Mouse (Mus musculus): ENCODE data around the gene Chmp4b.

Gene Chmp4b

DNA sequence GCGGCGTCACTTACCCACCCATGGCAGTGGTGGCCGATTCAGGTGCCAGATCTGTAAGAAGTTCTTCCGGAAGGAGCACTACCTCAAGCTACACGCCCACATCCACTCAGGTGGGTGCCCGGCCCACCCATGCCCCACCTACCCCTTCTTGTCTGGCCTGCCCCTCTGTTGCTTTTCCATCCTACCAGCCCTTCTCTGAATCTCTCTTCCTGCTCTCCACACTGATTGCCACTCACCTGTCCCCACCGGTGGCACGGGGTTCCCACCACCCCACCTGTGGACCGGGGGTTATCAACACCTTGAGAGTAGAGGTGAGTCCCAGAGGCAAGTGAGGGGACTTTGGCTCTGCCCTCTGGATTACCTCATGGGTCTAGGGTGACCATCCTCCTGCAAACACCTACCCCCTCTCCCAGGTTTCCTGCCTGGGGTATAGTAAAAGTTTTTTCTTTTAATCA, 9.5 kb upstream of the Chmp4b start:
- no peak for DNase-seq (ENCODE audit: low spot score)

- no peak for DNase-seq (ENCODE audit: low spot score)
Measured at GRCm38 (mm10) chr2:154642712-154643385, 8.7 kb upstream of the Chmp4b start.

- no peak for DNase-seq (ENCODE audit: low spot score)
Measured at GRCm38 (mm10) chr2:154646634-154647033, 4.9 kb upstream of the Chmp4b start.

DNA sequence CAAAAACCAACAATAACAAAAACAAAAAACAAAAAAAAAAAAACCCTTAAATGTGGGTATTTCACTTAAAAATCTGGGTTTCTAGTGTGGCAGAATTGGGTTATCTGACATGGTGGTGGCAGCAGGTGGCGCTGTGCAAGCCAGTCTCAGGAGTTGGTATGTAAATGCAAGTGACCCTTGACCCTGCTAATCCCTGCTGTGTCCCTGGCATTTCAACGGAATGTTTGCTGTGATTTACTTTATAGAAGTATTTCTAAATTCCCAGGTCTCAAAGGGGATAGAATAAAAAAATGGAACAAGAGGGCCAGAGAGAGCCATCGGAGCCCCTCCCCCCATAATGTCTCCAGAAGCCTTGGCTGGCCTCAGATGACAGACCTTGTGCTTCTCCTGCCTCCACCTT, 3.4 kb upstream of the Chmp4b start:
- no peak for DNase-seq (ENCODE audit: low spot score)

DNA sequence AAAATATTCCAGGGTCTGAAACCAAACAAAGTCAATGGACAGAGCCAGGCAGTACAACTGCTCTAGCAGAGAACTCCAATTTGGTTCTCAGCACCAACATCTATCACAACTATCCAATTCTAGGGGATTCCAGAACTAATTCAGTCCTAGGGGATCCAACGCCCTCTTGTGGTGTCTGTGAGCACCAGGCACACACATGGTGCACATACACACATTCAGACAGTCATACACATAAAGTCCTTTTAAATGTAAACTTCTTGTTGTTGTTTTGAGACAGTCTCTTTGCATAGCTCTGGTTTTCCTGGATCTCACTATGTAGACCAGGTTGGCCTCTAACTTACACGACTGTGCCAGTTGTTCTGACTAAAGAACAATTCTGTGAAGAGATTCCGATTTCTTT, 1.1 kb upstream of the Chmp4b start:
- DNase-seq (ENCODE audit: low spot score), result no peak

- DNase-seq (ENCODE audit: low spot score), result no peak
Measured at GRCm38 (mm10) chr2:154654976-154655375, 3.5 kb downstream of the Chmp4b start.

DNA sequence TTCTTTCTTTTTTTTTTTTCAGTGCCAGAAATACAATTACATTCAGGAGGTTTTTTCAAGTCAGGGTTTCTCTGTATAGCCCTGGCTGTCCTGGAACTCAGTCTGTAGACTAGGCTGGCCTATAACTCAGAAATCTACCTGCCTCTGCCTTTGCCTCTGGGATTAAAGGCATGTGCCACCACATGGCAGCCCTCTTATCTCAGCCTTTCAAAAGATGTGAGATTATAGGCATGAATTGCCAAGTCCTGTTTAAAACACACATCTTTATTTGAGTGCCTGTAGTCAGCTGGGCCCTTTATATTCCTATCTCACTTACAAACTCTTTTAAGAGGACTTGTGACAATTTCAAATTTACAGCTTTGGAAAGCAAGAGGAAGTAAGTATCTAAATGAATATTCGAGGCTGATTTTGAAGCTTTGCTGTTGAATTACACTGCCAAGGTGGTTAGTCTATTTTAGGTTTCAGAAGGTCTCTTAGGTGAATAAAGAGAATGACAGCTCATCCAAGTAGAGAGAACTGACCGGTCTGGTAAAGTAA, 4.4 kb downstream of the Chmp4b start:
- no peak for DNase-seq (ENCODE audit: low spot score)

DNA sequence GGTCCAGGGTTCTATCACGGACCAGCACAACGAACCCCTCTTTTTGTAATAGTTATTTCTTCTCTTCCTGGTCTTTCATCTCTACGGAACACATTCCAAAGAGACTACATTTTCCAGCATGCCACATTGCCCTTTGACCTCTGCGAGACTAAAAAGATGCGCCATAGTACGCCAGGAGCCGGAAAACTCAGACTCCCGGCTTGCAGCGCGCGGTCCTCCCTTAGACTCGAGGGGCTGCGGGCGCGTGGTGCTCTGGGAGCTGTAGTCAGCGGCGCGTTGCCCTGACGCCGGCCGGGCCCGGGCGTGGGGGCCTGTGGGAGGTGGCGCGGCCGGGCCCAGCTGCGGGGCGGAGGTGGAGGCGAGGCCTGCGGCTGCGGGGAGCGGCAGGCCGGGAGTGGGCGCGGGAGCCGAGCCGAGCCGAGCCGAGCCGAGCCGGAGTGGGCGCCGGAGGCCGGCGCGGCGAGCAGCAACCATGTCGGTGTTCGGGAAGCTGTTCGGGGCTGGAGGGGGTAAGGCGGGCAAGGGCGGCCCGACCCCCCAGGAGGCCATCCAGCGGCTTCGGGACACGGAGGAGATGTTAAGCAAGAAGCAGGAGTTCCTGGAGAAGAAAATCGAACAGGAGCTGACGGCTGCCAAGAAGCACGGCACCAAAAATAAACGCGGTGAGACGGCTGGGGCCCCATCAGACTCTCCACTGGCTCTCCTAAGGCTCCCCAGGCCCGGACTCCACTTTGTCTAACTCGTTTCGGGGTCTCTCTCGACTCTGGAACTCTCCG, 5.4 kb downstream of the Chmp4b start:
- peak; percentile 88 for DNase-seq (ENCODE audit: low spot score)

GRCm38 (mm10) chr2:154657486-154658237, 6.2 kb downstream of the Chmp4b start:
- peak; percentile 38 for DNase-seq (ENCODE audit: low spot score)

DNA sequence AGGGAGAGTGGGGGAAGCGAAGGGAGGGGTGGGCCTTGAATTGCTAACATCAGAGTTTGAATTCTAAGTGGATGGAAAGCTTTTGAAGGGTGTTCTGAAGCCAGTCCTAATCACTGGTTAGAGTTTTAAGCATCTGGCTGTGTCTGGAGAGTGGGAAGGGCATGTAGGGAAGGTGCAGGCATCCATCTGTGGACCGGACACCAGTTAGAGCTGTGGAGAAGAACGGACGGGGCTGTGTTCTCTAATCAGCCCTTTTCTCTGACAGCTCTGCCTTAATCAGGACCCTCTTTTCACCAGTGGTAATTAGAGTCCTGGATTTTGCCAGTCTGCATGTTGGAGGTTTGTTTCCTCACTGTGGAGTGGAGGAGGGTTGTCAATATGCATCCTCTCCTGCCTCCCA, 7.6 kb downstream of the Chmp4b start:
- DNase-seq (ENCODE audit: low spot score), result no peak

DNA sequence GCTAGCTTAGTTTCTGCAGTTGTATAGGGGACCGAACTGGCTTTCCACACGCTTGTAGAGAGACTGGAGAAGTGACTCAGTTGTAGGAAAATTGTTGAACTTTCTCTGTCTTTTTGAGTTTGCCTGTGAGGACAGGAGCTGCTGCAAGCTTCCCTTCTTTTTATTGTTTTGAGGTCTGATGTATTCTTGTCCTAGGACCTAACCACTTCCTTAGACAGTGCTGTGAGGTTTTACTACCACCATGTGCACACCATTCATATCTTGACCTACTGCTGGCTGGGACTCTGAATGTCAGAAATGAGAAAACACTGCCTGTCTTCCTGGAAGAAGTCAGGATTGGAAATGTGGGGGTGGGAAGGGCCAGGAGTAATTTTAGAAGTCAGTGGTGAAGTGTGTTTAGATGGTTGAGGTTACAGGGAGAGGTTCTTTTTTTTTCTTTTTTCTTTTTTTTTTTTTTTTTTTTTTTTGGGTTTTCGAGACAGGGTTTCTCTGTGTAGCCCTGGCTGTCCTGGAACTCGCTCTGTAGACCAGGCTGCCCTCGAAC, 8.1 kb downstream of the Chmp4b start:
- DNase-seq (ENCODE audit: low spot score), result no peak

DNA sequence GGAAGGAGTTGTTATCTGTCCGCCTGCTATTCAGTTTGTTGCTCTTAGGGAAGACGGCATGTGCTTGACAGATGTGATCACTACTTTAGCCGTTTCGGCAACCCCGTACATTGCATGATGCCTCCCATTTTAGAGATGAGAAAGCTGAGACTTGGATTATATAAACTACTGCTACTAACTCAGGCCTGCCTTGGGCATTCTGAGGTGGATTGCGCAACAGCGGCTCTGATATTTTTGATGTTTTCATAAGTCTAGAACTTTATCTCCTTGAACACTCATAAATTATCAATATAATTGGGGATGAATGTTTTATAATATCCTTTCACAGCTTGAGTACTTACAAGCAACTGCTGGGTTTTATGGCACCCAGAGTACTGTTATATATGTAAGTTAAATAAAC, 17.2 kb downstream of the Chmp4b start:
- DNase-seq (ENCODE audit: low spot score), result no peak

DNA sequence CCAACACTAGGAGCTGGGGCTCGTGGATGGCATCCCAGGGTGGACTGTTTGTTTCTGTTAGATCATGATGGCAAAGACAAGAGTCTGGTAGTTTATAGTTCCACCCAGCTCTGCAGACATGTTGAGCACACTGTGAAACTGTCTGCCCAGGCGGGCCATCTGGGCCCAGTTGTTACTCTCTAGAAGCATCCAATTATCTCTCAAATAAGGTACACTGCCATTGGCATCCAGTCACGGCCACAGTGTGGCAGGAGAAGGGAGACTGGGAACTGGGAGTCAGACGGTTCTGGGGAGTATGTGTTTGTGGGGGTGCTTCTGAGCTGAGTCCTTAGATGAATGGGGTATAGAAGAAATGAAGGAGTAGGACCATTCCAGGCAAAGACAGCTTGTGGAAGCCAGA, 18.6 kb downstream of the Chmp4b start:
- DNase-seq (ENCODE audit: low spot score), result no peak

DNA sequence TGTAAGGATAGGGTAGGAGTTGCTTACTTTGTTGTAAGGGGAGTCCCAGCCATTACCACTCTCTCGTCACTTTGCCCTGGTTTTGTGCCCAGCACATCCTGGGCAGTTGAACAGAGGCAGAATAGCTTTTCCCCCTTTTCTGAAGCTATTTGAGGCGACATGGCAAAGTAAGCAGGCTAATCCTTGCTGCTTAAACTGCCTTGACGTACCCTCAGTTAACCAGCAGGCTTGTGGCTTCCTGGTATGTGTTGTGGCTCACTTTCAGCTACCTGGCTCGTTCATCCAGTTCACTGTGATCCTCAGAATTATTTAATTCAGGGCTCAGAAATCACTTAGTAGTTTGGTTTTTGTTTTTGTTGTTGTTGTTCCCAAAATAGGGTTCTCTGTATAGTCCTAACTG, 19.2 kb downstream of the Chmp4b start:
- no peak for DNase-seq (ENCODE audit: low spot score)

DNA sequence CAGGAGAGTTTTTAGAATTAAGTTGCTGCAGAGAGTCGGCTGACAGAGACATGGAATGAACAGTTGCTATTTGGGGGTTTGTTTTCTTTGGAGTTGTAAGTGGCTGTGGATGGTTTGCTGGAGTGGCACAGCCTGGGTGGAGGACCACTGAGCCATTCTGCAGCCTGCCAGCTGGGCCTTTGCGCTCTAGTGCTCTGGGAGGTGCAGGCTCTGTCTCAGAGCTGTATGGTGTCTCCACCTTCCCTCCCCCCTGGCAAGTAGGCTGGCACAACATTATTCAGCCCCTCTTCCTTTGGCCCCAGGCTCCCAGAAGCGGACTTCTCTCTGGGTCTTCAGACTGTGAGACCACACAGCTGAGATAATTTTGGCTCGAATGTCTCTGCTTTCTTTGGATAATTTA, 22.5 kb downstream of the Chmp4b start:
- DNase-seq (ENCODE audit: low spot score), result no peak

GRCm38 (mm10) chr2:154676653-154677609, 25.4 kb downstream of the Chmp4b start:
- no peak for DNase-seq (ENCODE audit: low spot score)

GRCm38 (mm10) chr2:154677651-154678139, 26.2 kb downstream of the Chmp4b start:
- DNase-seq (ENCODE audit: low spot score), result no peak

- no peak for DNase-seq (ENCODE audit: low spot score)
Measured at GRCm38 (mm10) chr2:154678995-154679394, 27.5 kb downstream of the Chmp4b start.

DNA sequence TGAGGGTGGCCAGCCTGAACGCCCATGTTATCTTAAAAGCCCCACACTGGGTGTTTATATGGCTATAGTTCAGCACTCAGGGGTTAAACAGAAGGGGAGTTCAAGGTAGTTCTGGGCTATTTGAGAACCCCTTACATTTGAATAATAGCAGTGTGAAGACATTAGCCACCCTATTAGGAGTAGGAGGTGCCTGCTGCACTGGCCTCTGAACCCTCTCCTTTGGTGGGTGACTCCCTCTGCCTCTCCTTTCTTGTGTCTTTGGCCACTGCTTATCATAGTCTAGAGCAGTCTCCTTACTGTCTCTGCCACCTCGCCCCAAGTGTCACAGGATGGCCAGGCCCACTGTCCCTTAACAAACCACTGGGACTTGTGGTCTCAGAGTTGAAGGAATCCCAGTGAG, 28.8 kb downstream of the Chmp4b start:
- no peak for DNase-seq (ENCODE audit: low spot score)

DNA sequence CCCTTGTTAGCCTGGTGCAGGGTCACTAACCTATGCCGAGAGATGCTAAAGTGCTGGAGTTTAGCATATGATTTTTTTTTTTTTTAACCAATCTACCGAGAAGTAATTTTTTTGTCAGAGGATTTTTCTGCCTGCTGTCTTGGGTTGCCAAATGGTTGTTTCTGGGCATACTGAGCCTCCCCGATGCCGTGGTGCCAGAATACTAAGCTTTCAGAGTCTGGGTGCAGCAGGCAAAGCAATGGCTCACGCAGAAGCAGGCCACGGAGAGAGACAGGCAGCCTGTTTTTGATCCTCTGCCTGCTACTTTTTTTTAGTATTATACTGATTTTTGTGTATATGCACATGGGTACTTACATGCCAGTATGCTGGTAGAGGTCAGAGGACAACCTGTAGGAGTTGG, 29.4 kb downstream of the Chmp4b start:
- DNase-seq (ENCODE audit: low spot score), result no peak

DNA sequence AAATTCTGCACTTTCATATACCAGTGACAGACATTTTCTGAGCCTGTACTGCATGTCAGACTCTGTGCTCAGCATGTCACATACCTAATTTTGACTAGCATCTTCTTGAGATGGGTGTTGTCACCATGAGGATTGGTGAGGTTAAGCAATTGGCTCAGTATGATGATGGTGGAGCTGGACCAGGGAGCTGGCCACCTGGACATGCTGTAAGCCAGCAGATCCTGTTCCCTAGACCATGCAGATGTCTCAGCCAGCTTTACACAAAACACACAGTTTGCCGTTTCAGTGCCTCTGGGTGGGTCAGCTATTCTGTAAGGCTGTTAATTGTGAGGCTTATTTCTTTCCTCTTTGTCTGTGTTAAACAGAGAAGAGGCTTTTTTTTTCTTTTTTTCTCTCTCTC, 31.2 kb downstream of the Chmp4b start:
- no peak for DNase-seq (ENCODE audit: low spot score)
